ENCODE assay signal across 8 mouse cellular contexts in genomic region chr7:100608130-100608741, GRCm38 (mm10). TPM values are rescaled to one million over a fixed set of nuclear protein-coding genes. Genes with fewer than 3 reads are reported as not detected.
DNase-seq lines count a peak whose midpoint lies in the region; ATAC-seq and TF ChIP-seq lines count a peak whose summit lies in the region.

Mrpl48 (minus strand) TSS chr7:100608301.

- TF ChIP-seq POLR2A in spleen, adult 2 months (IDR thresholded peaks at IDR 0.05; ENCODE audit: low read depth, low read length): no peak

- peak within 1 kb of the TSS; percentile 71 for H3K4me2 ChIP-seq in embryonic facial prominence, embryonic 15.5 days (replicated peaks)
- peak within 1 kb of the TSS; percentile 89 for H3K4me2 ChIP-seq in limb, embryonic 13.5 days (replicated peaks)
- H3K4me2 ChIP-seq in midbrain, embryonic 13.5 days (replicated peaks): peak within 1 kb of the TSS; percentile 72

- no peaks in the 10 kb centered on the region for H3K27me3 ChIP-seq in embryonic facial prominence, embryonic 15.5 days
- no peaks in the 10 kb centered on the region for H3K27me3 ChIP-seq in limb, embryonic 13.5 days
- H3K27me3 ChIP-seq in midbrain, embryonic 13.5 days: peaks cover 9% of the 10 kb centered on the region; the same call in 1 of the 2 replicates
- no peaks in the 10 kb centered on the region for H3K27me3 ChIP-seq in spleen, adult 2 months (ENCODE audit: control insufficient read depth, insufficient read depth, low read length)

- peak; percentile 20 for ATAC-seq in embryonic facial prominence, embryonic 15.5 days (ENCODE audit: insufficient number of reproducible peaks, low FRiP score, low TSS enrichment, low read depth)
- ATAC-seq in limb, embryonic 13.5 days (ENCODE audit: low FRiP score, low read depth): peak; percentile 10; the same call in 1 of the 2 replicates
- peak; percentile 55 for ATAC-seq in midbrain, embryonic 13.5 days

- H3K4me1 ChIP-seq in embryonic facial prominence, embryonic 15.5 days: peaks cover 4% of the 10 kb centered on the region
- peaks cover 11% of the 10 kb centered on the region for H3K4me1 ChIP-seq in limb, embryonic 13.5 days
- peaks cover 20% of the 10 kb centered on the region for H3K4me1 ChIP-seq in midbrain, embryonic 13.5 days (replicated peaks)
- peaks cover 4% of the 10 kb centered on the region; the same call in 1 of the 2 replicates for H3K4me1 ChIP-seq in spleen, adult 2 months (ENCODE audit: control insufficient read depth, insufficient read depth, insufficient read length)

- TF ChIP-seq CTCF in spleen, adult 2 months (IDR thresholded peaks at IDR 0.05; ENCODE audit: extremely low read depth, insufficient read depth, insufficient read length, insufficient replicate concordance): no peak

- peak; percentile 26 for DNase-seq in 416B (ENCODE audit: low read depth)
- peak; percentile 22 to 27 for DNase-seq in adrenal gland, postnatal 4 days (ENCODE audit: low spot score in 2 of 2)
- peak; percentile 34 for DNase-seq in heart, adult 8-10 months (ENCODE audit: low spot score)
- DNase-seq in kidney, adult 8-10 months: peak; percentile 28 to 51
- DNase-seq in spleen, adult 2 months (ENCODE audit: low read depth in 1 of 2, low spot score in 2 of 2): peak in 1 of 2 experiments; percentile 26

- H3K27ac ChIP-seq in embryonic facial prominence, embryonic 15.5 days (replicated peaks): peak within 1 kb of the TSS; percentile 99
- peak within 1 kb of the TSS; percentile 99 for H3K27ac ChIP-seq in limb, embryonic 13.5 days
- peak within 1 kb of the TSS; percentile 99 for H3K27ac ChIP-seq in midbrain, embryonic 13.5 days
- peak within 1 kb of the TSS; percentile 83 for H3K27ac ChIP-seq in spleen, adult 2 months (ENCODE audit: insufficient read depth, low read length)

- no peaks in the 10 kb centered on the region for H3K9me3 ChIP-seq in embryonic facial prominence, embryonic 15.5 days (replicated peaks)
- H3K9me3 ChIP-seq in limb, embryonic 13.5 days: no peaks in the 10 kb centered on the region
- no peaks in the 10 kb centered on the region for H3K9me3 ChIP-seq in midbrain, embryonic 13.5 days

- H3K9ac ChIP-seq in embryonic facial prominence, embryonic 15.5 days: peak within 1 kb of the TSS; percentile 99
- H3K9ac ChIP-seq in limb, embryonic 13.5 days: peak within 1 kb of the TSS; percentile 99
- peak within 1 kb of the TSS; percentile 100 for H3K9ac ChIP-seq in midbrain, embryonic 13.5 days (replicated peaks)

- under 1% methylated on average over 43 of the region's 43 CpGs for WGBS in embryonic facial prominence, embryonic 15.5 days
- WGBS in limb, embryonic 13.5 days: under 1% methylated on average over 40 of the region's 43 CpGs
- under 1% methylated on average over 43 of the region's 43 CpGs for WGBS in midbrain, embryonic 13.5 days
- WGBS in spleen, adult 2 months: under 1% methylated on average over 42 of the region's 43 CpGs

- no peaks in the 10 kb centered on the region for H3K36me3 ChIP-seq in embryonic facial prominence, embryonic 15.5 days
- no peaks in the 10 kb centered on the region for H3K36me3 ChIP-seq in limb, embryonic 13.5 days
- H3K36me3 ChIP-seq in midbrain, embryonic 13.5 days: no peaks in the 10 kb centered on the region
- H3K36me3 ChIP-seq in spleen, adult 2 months (ENCODE audit: control insufficient read depth, insufficient read depth, low read length): no peaks in the 10 kb centered on the region

- peak within 1 kb of the TSS; percentile 100 for H3K4me3 ChIP-seq in embryonic facial prominence, embryonic 15.5 days (replicated peaks)
- H3K4me3 ChIP-seq in limb, embryonic 13.5 days: peak within 1 kb of the TSS; percentile 99
- peak within 1 kb of the TSS; percentile 99 for H3K4me3 ChIP-seq in midbrain, embryonic 13.5 days (replicated peaks)
- H3K4me3 ChIP-seq in spleen, adult 2 months (ENCODE audit: extremely low read depth, insufficient read depth, insufficient read length): peak within 1 kb of the TSS; percentile 79

RNA-seq across cellular contexts. Expression of gene Mrpl48, which starts in this region (rescaled TPM):
- total RNA-seq in adrenal gland, postnatal 4 days (2021): 10 to 100 TPM; 64.5 to 67.5 TPM
- 75.0 and 77.7 TPM in 2 replicates for polyA plus RNA-seq in embryonic facial prominence, embryonic 15.5 days (2015; fragmentation: Nextera tagmentation; extraction: Ambion mirVana)
- total RNA-seq in heart, adult 8-10 months (2022): 10 to 100 TPM; 69.4 to 78.5 (median 76.5) TPM
- polyA plus RNA-seq in limb, embryonic 13.5 days (2015; fragmentation: Nextera tagmentation; extraction: Ambion mirVana): 74.6 and 74.7 TPM in 2 replicates
- polyA plus RNA-seq in midbrain, embryonic 13.5 days (2015; fragmentation: Nextera tagmentation; extraction: Ambion mirVana): 80.9 and 89.0 TPM in 2 replicates
- polyA plus RNA-seq in spleen, adult 2 months (2012; rRNA removed): 3.2 and 4.3 TPM in 2 replicates

Comparison
In these comparisons a context has a peak if more than half of its experiments do, and no peak if none do; other contexts are left out.
1. RNA of gene Mrpl48 (polyA plus RNA-seq): 80.9 to 89.0 TPM in midbrain, embryonic 13.5 days, 75.0 to 77.7 TPM in embryonic facial prominence, embryonic 15.5 days and 74.6 to 74.7 TPM in limb, embryonic 13.5 days; 3.2 to 4.3 TPM in spleen, adult 2 months; every median in the first group is over 10 times any median in the second.
2. Peak in every context shown above with its lines, with median percentiles within 50 percentile points of each other: ATAC-seq, H3K27ac ChIP-seq, H3K4me2 ChIP-seq, H3K4me3 ChIP-seq and H3K9ac ChIP-seq.